Mouse (Mus musculus): ENCODE measurements around the gene Trappc11. TPM values are rescaled to one million over a fixed set of nuclear protein-coding genes. Genes with fewer than 3 reads are reported as not detected.
"Not testable (repeated sequence)": the region's sequence is repeated elsewhere in the genome, so short reads cannot be mapped to it uniquely, and the experiment has no call there.

Trappc11 gene
- total RNA-seq, 2 experiments from 2014 or later, result 52.3 to 55.0 TPM

- no peak for DNase-seq (ENCODE audit: low spot score in 2 of 2)
Measured at GRCm38 (mm10) chr8:47487231-47487630, 46.0 kb downstream of the Trappc11 start.

GRCm38 (mm10) chr8:47482354-47483071 is 50.8 kb downstream of the Trappc11 start:
- DNase-seq (ENCODE audit: low spot score in 2 of 2), result no peak

GRCm38 (mm10) chr8:47480039-47480438 is 53.2 kb downstream of the Trappc11 start:
- peak in 1 of 2 experiments; percentile 16 for DNase-seq (ENCODE audit: low spot score in 2 of 2)

- DNase-seq (ENCODE audit: low spot score in 2 of 2), result peak; percentile 57 to 66
Measured at GRCm38 (mm10) chr8:47461650-47462049, 71.6 kb downstream of the Trappc11 start.

GRCm38 (mm10) chr8:47459216-47459749 is 74.0 kb downstream of the Trappc11 start:
- no peak for DNase-seq (ENCODE audit: low spot score in 2 of 2)

GRCm38 (mm10) chr8:47458591-47458990 is 74.7 kb downstream of the Trappc11 start:
- DNase-seq (ENCODE audit: low spot score in 2 of 2), result no peak

GRCm38 (mm10) chr8:47449211-47449610 is 84.1 kb downstream of the Trappc11 start:
- not testable (repeated sequence) for DNase-seq (ENCODE audit: low spot score in 2 of 2)

GRCm38 (mm10) chr8:47446312-47447046 is 86.8 kb downstream of the Trappc11 start, which contains the start of gene Stox2:
TSS of gene Stox2 (minus strand) at chr8:47446362.
- DNase-seq (ENCODE audit: low spot score in 2 of 2), result no peak

Other genes with a start within 250 kb of the Trappc11 start
- gene Stox2, start 87.1 kb downstream of the Trappc11 start, total RNA-seq (2021), result 10 to 100 TPM; 84.8 to 87.1 TPM
- 10 to 100 TPM; 34.4 to 36.1 TPM for gene Rwdd4a, start 194 bp upstream of the Trappc11 start, total RNA-seq (2021)
- gene Ing2, start 142.1 kb upstream of the Trappc11 start, total RNA-seq (2021), result 10 to 100 TPM; 35.0 to 40.0 TPM
- gene Cdkn2aip, start 180.5 kb upstream of the Trappc11 start, total RNA-seq (2021), result 10 to 100 TPM; 18.1 to 18.2 TPM